In the genomic region with DNA sequence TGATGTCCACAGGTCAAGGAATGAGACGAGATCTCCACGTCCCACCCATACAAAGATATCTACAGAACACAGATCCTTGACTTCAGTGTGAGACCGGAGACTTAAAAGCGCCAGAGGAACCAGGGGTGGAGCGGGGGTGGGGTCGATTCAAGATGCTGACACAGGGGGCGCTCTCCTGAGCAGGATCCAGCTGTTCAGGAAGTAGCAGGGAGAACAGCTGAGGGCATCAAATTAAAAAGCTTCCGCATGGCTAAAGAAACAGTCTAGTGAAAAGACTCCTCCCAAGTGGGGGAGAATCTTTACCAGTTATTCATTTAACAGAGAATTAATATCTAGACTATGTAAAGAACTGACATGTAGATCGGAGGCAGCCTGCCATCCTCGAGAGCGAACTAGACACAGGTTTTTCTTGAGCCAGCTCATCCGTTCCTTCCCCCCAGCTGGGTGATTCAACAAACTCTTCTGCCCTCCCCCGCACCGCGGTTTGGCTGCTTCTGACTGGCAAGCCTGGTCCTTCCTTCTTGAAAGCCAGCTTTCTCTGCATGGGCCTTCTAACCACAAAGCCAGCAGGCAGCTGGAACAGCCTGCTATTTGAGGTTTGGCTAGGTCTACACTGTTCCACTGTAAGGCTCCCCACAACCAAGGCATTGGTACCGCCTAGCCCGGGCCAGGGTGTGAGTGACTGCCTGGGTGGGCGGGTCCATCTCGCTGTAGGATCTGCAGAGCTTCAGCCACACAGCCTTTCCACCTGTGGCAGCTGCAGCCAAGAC, we compare ENCODE assay signal across 8 mouse cellular contexts.
DNase-seq lines count a peak whose midpoint lies in the region; ATAC-seq and TF ChIP-seq lines count a peak whose summit lies in the region.

No protein-coding gene starts in this region.

- H3K9ac ChIP-seq in midbrain, postnatal 0 days (replicated peaks; ENCODE audit: low read length, poor library complexity, severe bottlenecking), result no peak overlapping the region
- no peak overlapping the region for H3K9ac ChIP-seq in midbrain, embryonic 14.5 days (replicated peaks; ENCODE audit: low read length)

- WGBS in midbrain, postnatal 0 days, result 69% methylated on average over 19 of the region's 19 CpGs
- WGBS in midbrain, embryonic 10.5 days, result 67% methylated on average over 19 of the region's 19 CpGs
- WGBS in midbrain, embryonic 14.5 days, result 69% methylated on average over 19 of the region's 19 CpGs

- no peaks in the 10 kb centered on the region for H3K4me1 ChIP-seq in midbrain, postnatal 0 days (ENCODE audit: insufficient read depth, low read length)
- peaks cover 40% of the 10 kb centered on the region for H3K4me1 ChIP-seq in midbrain, embryonic 10.5 days
- peaks cover 8% of the 10 kb centered on the region for H3K4me1 ChIP-seq in midbrain, embryonic 14.5 days (ENCODE audit: control insufficient read depth, insufficient read depth, low read length)

- ATAC-seq in midbrain, postnatal 0 days (ENCODE audit: low FRiP score), result no peak
- no peak for ATAC-seq in midbrain, embryonic 14.5 days (ENCODE audit: low FRiP score, low TSS enrichment)

- TF ChIP-seq CTCF in midbrain, postnatal 0 days (IDR thresholded peaks at IDR 0.05), result peak; percentile 13; the same call in 1 of the 2 replicates
- TF ChIP-seq CTCF in brain, embryonic 14.5 days (IDR thresholded peaks at IDR 0.05; ENCODE audit: borderline replicate concordance, extremely low read depth, insufficient read depth, insufficient read length), result no peak

- no peaks in the 10 kb centered on the region for H3K9me3 ChIP-seq in midbrain, postnatal 0 days (ENCODE audit: low read length)
- peaks cover 9% of the 10 kb centered on the region; the same call in 1 of the 2 replicates for H3K9me3 ChIP-seq in midbrain, embryonic 10.5 days (replicated peaks)
- peaks cover 5% of the 10 kb centered on the region; the same call in 1 of the 2 replicates for H3K9me3 ChIP-seq in midbrain, embryonic 14.5 days (ENCODE audit: control insufficient read depth, low read length)

- intact Hi-C loops in gastrocnemius, postnatal 14 days (cut with DNase I; ENCODE audit: low total_unique reads), result no loop called here

- no peak overlapping the region for H3K27ac ChIP-seq in midbrain, postnatal 0 days (ENCODE audit: low read depth, low read length)
- no peak overlapping the region for H3K27ac ChIP-seq in midbrain, embryonic 10.5 days (replicated peaks)
- no peak overlapping the region for H3K27ac ChIP-seq in midbrain, embryonic 14.5 days (replicated peaks; ENCODE audit: low read depth, low read length)

- no peak overlapping the region for H3K4me2 ChIP-seq in midbrain, postnatal 0 days (ENCODE audit: low read depth, low read length, poor library complexity, severe bottlenecking)
- no peak overlapping the region for H3K4me2 ChIP-seq in midbrain, embryonic 14.5 days (ENCODE audit: low read length)

- H3K36me3 ChIP-seq in midbrain, postnatal 0 days (ENCODE audit: insufficient read depth, low read length), result no peaks in the 10 kb centered on the region
- no peaks in the 10 kb centered on the region for H3K36me3 ChIP-seq in midbrain, embryonic 10.5 days
- no peaks in the 10 kb centered on the region for H3K36me3 ChIP-seq in midbrain, embryonic 14.5 days (ENCODE audit: control insufficient read depth, insufficient read depth, low read length)

- no peak overlapping the region for H3K4me3 ChIP-seq in midbrain, postnatal 0 days (ENCODE audit: low read depth, low read length)
- H3K4me3 ChIP-seq in midbrain, embryonic 10.5 days, result no peak overlapping the region
- H3K4me3 ChIP-seq in midbrain, embryonic 14.5 days (replicated peaks; ENCODE audit: low read depth, low read length), result no peak overlapping the region

- DNase-seq in midbrain, postnatal 0 days (ENCODE audit: low spot score), result peak; percentile 56
- no peak for DNase-seq in midbrain, embryonic 10.5 days (ENCODE audit: low spot score)
- DNase-seq in brain, embryonic 14.5 days (ENCODE audit: low read depth), result peak; percentile 34
- peak; percentile 63 for DNase-seq in gastrocnemius, postnatal 14 days
- peak; percentile 74 to 80 for DNase-seq in layer of hippocampus, postnatal 36 days
- DNase-seq in lung, postnatal 36 days, result peak; percentile 88
- DNase-seq in spleen, postnatal 36 days (ENCODE audit: low spot score in 2 of 2), result peak; percentile 75 to 78
- no peak for DNase-seq in midbrain, embryonic 14.5 days

- no peaks in the 10 kb centered on the region for H3K27me3 ChIP-seq in midbrain, postnatal 0 days (ENCODE audit: insufficient read depth, low read length)
- peaks cover 37% of the 10 kb centered on the region for H3K27me3 ChIP-seq in midbrain, embryonic 10.5 days (ENCODE audit: low read depth, poor library complexity, severe bottlenecking)
- H3K27me3 ChIP-seq in midbrain, embryonic 14.5 days (ENCODE audit: control insufficient read depth, insufficient read depth, low read length), result no peaks in the 10 kb centered on the region

- no peak for TF ChIP-seq POLR2A in brain, embryonic 14.5 days (IDR thresholded peaks at IDR 0.05; ENCODE audit: borderline replicate concordance, extremely low read depth, insufficient read depth, insufficient read length, poor library complexity, severe bottlenecking)

Comparison
In these comparisons a context has a peak if more than half of its experiments do, and no peak if none do; other contexts are left out.
1. DNase-seq: peak in midbrain, postnatal 0 days (single experiment), brain, embryonic 14.5 days (single experiment), gastrocnemius, postnatal 14 days (single experiment), layer of hippocampus, postnatal 36 days (2 of 2), lung, postnatal 36 days (single experiment) and spleen, postnatal 36 days (2 of 2); none in midbrain, embryonic 10.5 days (single experiment) and midbrain, embryonic 14.5 days (single experiment).